Mouse (Mus musculus) right cerebral cortex, postnatal 4 days (tissue): Measurements from ENCODE around the gene Topaz1.

Experiments used
- DNase-seq: peaks from one replicate; pipeline ENCODE4 v3.0.0-alpha.2; 2022

Gene Topaz1

DNA sequence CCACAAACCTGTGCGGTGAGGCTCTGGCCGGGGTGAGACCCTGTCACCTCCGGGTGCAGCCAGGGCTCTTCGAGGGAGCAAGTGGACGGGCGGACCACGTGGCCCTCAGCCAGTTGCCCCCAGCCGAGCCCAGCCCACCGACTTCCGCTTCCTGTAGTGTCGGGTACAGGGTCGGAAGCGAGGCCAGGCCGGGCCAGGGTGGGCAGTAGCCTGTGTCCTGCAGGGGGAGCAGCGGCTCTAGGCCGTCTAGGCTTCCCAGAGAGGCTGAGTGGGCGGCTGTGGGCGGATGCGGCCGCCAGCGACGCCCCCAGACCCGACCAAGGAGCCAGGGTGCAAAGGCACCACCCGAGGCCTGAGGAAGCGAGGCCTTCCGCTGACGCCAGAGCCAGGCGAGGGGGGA is at the start of gene Topaz1:
TSS of gene Topaz1 (plus strand) at position 287 of the 400 bp plus-strand sequence.
- no peak for DNase-seq

- DNase-seq, result no peak
Measured at GRCm38 (mm10) chr9:122701817-122702216, 45.3 kb upstream of the Topaz1 start.

DNA sequence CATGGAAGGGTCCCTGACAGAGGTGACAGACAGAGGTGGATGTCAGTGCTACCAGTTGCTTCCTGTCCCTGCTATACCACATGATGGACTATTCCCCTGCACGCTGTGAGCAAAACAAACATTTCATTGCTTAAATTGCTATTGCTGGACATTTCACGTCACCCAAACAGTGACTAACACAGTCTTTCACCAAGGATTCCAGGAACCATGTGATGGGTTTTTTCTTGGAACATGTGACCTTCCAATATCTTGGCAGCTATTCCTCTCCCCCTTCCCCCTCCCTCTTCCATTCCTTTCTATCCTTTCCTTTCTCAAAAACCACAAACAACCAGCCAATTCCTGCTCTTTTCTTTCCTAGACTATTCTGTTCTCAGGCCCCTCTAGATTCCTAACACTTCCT is 33.3 kb upstream of the Topaz1 start:
- DNase-seq, result no peak

GRCm38 (mm10) chr9:122715046-122715445 is 32.1 kb upstream of the Topaz1 start:
- no peak for DNase-seq

- no peak for DNase-seq
Measured at GRCm38 (mm10) chr9:122716131-122716921, 30.8 kb upstream of the Topaz1 start.

GRCm38 (mm10) chr9:122722296-122722695 is 24.9 kb upstream of the Topaz1 start:
- no peak for DNase-seq

DNA sequence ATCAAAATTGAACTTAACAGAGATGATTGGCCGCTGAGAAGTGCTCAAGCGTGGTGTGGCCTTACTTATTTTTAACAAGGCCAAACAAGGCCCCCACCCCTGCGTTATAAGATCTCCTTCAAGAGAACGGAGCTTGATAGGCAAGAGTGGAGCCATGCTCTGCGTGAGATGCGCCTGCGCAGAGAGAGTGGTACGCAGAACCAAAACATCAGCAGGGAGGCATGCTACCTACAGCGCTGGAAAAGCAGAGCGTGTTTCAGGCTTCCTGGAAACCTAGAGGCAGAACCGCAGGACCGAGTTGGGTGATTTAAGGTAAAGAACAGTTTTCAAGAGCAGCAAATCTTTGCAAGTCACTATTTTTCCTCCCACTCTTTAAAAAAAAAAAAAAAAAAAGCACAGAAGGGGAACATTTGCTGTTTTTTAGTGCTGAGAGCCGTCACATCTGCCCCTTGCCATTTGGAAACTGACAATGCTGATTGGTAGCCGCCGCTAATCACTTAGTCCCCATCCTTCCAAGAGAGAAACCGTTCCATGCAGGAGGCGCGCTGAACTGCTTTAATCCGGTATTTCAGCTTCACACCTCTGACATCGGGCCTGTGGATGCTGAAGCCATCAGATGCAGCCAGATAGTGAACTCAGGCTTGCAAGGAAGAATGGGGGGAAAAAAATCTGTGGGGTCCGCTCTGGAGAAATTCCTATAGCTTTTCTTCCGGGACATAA is 21.9 kb upstream of the Topaz1 start:
- DNase-seq, result no peak

DNA sequence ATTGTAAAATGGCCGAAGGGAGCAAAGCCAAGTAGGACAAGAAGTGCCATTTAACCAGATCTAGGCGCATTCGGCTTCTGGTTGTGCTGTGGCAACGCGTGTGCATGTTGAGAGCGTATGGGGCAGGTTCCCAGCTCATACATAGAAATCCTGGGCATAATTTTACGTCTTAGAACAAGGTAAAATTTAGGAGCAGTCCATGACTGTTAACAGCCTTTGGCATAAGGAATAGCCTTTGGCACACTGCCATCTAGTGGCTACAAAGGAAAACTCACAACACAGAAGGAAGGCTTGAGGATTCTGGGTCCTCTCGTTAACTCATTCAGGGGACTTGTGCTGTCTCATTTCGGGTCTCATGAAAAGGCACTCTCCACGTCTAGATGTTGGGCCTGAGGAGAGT is 17.6 kb upstream of the Topaz1 start:
- DNase-seq, result peak; percentile 45

DNA sequence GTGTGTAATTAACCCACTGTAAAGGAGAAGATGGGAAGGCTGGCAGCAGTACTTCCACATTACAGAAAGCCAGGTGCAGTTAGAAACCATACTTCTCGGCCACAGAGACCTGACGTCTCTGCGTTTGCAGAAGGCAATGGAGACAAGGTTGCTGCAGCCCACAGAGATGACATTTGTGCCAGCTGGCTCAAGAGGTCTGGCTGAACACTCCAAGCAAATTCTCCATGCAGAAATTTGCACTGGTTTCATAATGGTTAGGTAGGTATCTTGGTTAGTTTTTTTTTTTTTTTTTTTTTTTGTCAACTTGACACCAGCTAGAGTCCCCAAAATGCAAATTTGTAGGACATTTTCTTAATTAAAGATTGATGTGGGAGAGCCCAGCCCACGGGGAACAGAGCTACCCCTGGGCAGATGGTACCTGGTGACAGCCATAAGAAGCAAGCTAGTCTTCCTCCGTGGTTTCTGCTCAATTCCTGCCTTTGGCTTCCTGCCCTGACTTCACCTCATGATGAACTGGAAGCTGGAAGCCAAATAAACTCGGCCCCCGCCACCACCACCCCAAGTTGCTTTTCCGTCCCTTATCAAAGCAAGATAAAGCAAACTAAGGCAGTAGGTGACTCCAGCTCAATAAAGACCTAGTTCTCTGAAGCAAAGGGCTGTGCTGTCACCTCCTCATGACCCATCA is 14.9 kb upstream of the Topaz1 start:
- no peak for DNase-seq

DNA sequence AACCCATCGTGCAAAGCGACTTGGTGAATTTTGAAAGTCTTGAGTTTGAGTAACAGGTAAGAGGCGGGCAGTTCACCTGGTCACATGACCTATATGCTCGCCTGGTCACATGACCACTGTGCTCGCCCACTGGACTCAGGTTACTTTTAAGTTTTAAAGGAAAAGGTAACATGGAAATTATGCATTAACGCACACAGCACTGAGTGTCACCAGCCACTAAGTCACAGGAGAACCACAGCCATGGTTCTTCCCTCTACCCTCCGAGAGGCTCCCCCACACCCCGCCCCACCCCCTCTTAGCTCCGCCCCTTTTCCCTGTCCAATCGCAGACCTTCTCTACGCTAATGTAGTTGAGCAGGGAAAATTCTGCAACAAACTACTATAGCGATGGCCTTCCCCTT is 13.9 kb upstream of the Topaz1 start:
- DNase-seq, result no peak

DNA sequence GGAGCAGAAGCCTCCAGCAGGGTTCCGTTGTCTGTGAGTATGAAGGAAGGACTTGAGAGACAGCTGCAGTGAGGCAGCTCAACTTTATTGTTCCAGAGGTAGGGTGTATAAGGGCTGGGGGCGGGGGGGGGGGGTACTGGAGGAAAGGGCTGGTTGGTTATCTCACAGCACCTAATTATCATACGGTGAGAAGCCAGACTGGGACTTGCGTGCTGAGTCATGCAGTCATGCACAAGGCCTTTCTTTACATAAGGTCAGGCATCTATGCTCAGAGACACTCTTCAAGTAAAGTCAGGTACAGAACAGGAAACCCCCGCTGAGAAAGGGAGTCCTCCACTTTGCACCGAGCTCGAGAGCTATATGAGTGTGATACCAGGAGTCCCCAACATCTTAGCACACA is 12.2 kb upstream of the Topaz1 start:
- no peak for DNase-seq

GRCm38 (mm10) chr9:122736001-122736400 is 11.1 kb upstream of the Topaz1 start:
- no peak for DNase-seq

GRCm38 (mm10) chr9:122736742-122737141 is 10.4 kb upstream of the Topaz1 start:
- peak; percentile 34 for DNase-seq

GRCm38 (mm10) chr9:122745879-122746278 is 1.3 kb upstream of the Topaz1 start:
- no peak for DNase-seq

- no peak for DNase-seq
Measured at GRCm38 (mm10) chr9:122757614-122758013, 10.5 kb downstream of the Topaz1 start.

DNA sequence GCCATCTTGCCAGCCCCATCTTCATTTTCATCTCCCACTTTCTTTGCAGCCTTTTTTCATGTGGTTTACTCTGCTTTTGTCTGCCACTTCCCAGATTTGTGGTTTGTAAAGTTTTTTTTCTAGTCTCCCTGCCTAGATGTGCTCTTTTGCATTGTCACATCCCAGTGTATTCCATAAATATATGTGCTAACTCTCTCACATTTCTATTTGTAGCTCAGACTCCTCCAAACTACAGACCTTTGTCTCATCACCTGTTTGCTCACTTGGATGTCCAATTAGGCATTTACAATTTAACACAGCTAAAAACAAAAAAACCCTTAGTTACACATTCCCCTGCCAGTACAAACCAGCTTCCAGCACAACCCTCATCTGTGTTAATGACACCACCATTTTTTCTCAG is 13.0 kb downstream of the Topaz1 start:
- DNase-seq, result no peak

DNA sequence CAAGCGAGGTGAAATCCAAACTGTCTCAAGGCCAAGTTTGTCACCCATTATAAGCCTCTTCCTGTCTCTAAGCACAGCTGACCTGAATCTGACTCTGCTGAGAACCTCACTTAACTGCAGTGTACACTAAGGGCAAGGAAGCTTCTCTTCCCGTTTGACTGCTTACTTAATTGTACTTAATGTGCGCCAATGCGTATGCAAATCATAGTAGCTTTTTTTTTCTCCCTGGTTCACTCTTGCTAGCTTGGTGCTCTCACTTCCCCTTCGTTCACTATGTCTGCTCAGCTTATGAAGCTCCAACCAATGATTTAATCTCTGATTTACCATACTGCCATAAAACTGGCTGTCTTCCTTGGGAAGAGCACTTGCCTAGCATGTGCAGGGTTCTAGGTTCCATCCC is 38.1 kb downstream of the Topaz1 start:
- no peak for DNase-seq

DNA sequence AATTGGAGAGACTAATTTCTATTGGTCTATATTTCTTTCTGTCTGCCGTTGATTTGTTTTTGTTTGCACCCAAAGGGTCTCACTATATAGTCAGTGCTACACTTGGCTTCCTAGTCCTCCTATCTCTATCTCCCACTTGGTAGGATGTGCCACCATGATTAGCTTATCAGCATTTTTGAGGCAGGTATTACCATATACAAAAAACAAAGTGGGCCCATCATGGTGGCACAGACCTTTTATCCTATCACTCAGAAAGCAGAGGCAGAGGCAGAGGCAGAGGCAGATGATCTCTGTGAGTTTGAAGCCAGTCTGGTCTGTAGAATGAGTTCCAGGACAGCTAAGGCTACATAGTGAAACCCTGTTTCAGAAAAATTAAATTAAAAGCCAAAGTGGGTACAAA is 39.4 kb downstream of the Topaz1 start:
- no peak for DNase-seq

GRCm38 (mm10) chr9:122805053-122805844 is 58.1 kb downstream of the Topaz1 start, which contains the start of gene Tcaim:
Tcaim (plus strand) TSS chr9:122805539.
- DNase-seq, result peak; percentile 92

DNA sequence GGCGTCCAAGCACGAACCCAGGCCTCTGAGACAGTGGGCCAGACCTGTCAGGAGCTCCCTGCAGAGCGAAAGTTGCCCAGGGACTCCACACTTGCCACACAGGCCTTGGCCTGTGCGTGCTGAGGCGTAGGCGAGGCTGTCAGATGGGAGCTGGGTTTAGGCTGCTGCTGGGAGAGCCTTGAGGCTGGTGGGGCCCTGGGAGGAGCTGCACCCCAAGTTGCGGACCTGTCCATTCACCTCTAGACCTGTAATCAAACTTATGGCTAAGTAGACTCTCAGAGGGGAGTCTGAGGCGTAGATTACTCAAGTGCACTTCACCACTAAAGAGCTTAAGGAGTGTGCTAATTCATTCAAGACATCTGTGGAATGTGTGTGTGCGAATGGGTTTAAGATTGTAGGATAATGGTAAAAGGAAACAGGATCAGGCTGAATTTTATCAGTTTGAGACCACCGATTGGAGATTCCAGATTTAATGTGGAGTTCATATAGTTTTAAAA is 58.7 kb downstream of the Topaz1 start:
- DNase-seq, result no peak

DNA sequence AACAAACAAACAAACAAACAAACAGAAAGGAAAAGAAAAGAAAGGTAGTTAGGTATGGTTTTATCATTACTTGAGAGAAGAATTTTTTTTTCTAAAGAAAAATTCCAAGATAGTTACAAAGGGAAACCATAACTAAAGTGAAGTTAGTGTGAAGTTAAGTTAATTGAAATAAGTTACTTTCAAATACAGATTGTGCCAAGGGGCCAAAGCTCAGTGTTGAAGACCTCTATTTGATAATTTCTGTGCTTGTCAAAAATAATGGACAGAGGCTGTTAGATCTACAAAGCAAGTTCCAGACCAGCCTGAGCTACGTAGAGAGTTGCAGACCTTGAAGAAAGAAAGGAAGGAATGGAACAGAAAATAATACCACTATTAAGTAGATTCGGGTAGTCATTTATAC is 60.0 kb downstream of the Topaz1 start:
- DNase-seq, result no peak

- DNase-seq, result no peak
Measured at GRCm38 (mm10) chr9:122810212-122810611, 63.1 kb downstream of the Topaz1 start.

DNA sequence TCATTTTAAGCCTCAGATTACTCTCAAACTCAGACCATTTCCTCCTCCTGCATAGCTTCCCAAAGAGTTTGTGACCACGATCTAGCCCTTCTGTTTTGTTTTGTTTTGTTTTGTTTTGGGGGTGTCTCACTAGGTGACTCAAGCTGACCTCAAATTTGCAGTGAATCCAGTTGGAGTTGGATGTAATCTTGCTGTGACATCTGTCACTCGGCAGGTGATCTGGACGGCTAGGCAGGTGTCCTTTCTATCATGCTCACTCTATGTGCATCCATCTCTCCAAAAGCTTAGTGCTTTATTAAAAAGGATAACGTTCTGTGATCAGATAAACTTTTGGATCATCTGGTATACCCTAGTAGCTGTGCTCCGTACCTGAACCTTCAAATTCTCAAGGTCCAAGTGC is 65.2 kb downstream of the Topaz1 start:
- DNase-seq, result no peak
